Mouse (Mus musculus) CH12F3 (cell line): ENCODE results near the gene Lbhd1.
"Not testable (repeated sequence)": the region's sequence is repeated elsewhere in the genome, so short reads cannot be mapped to it uniquely, and the experiment has no call there.

ENCODE experiments used
- in situ Hi-C: fragments of 300-500 bp; cut with MboI; formaldehyde crosslinking; loops from 2 replicates; pipeline ENCODE4 v1.14.3; 2020; ENCODE audit warnings: low sequenced_read_pairs

Lbhd1 gene

DNA sequence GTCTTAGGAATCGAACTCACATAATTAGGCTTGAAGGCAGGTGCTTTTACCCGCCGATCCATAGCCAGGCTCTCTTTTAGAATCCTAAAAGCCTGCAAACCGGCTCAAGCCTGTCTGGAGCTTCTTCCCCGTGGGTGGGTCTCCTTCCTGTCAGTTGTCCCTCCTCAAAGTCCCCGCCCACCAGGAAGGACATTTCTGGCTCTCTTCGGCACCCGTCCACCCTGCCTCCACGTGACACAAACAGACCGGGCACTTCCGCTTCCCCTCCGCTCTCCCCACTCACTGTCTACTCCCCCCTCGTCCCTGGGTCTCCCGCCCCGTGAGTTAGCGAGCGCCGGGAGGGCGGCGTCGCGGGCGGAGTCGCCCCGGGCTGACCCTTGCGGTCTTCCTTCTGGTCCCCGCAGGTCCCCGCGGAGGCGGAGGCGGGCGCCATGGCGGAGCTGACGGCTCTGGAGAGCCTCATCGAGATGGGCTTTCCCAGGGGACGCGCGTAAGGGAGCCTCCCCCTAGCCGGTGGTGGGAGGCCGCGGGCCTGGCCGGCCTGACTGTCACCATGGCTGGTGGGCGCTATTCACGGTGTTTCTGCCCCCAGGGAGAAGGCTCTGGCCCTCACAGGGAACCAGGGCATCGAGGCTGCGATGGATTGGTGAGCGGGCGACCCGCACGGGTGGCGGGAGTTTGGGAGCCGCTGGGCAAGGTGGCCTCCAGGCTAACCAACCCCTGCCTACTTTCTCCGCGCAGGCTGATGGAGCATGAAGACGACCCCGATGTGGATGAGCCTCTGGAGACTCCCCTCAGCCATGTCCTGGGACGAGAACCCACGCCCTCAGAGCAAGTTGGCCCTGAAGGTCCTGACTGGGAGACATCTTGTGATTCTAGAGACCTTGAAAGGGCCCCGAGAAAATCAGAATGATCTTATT is 12.0 kb upstream of the Lbhd1 start, which contains the start of gene Ubxn1:
Gene Ubxn1, plus strand, starts transcription at position 230 of the 920 bp plus-strand sequence.
- in situ Hi-C loops = no loop called here

DNA sequence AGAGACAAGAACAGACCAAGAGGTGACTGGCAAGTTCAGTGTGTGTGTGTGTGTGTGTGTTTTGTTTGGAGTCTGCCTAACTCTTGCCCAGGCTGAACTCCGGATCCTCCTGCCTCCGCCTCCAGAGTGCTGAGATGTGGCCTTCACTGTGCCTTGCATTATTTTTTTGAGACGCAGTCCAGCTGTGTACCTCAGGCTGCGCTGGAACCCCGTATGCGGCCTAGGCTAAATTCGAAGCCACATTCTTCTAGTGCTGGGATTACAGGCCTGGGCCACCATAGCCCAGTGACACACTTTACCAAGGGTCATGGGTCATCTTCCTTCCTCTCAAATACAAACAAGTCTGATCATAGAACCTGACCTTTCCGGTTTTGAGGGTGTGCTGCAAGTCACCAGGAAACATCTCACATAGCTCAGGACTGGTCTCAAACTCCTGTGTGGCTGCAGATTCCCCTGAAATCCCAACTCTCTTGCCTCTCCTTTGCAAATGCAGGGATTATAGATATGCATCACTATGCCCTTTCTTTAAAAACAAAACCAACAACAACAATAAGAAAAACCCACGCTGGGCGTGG is 11.2 kb upstream of the Lbhd1 start:
- in situ Hi-C loops = no loop called here

DNA sequence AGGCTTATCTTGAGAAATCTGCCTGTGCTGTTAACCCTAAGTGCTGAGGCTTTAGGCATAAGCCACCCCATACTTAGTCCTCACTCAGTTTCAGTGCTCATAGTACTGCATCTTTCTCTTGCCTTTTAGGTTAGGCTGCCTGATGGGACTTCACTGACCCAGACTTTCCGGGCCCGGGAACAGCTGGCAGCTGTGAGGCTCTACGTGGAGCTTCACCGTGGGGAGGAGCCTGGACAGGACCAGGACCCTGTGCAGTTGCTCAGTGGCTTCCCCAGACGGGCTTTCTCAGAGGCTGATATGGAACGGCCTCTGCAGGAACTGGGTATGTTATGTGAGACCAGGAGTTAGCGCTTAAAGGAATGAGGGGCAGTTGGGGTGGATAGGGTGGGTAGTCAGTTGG is 8.5 kb upstream of the Lbhd1 start:
- in situ Hi-C loops = no loop called here

DNA sequence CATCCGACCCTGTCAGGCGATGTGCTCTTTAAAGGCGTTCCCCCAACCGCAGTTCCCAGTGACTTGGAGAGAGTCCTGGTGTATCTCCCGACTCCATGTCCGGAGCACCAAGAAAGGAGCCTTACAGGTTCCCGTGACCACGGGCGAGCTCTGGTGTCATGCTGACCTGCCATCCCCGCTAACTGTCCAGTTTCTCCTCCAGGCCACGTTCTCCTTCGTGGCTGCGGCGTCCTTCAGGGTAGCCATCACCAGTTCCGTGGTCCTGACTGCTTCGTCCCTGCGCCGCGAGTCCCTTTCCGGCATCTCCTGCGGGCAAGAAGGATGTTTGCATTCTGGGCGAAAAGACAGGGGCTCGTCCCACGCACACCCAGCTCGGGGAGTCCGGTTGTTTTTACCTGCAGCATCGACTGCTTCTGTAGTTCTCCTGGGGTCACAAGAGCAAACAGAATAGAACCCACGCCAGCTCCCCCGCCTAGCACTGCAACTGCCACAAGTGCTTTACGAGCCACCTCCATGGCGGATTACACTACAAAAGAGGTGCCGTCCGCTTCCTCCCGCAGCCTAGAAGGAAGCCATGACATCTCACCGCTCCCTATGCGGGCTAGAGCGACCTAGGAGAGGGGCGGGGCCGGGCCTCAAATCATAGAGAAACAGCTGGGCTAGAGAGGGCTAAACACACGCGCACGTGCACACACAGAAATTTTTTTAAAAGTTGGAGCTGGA is 3.1 kb upstream of the Lbhd1 start, which contains the start of gene Uqcc3:
Gene Uqcc3, minus strand, starts transcription at position 613 of the 723 bp plus-strand sequence.
- in situ Hi-C loops = no loop called here

DNA sequence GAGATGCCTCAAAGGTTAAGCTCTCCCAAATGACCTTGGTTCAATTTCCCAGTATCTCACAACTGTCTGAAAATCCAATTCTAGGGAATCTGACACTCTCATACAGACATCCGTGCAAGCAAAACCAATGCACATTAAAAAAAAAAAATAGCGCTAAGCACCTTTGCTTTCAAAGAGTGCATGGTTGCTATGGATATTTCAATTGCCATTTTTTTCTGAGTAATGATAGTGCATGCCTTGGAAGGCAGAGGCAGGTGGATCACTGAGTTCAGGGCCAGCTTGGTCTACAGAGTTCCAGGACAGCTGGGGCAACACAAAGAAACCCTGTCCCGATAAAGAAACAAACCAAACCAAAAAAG is 2.5 kb upstream of the Lbhd1 start:
- in situ Hi-C loops = no loop called here

DNA sequence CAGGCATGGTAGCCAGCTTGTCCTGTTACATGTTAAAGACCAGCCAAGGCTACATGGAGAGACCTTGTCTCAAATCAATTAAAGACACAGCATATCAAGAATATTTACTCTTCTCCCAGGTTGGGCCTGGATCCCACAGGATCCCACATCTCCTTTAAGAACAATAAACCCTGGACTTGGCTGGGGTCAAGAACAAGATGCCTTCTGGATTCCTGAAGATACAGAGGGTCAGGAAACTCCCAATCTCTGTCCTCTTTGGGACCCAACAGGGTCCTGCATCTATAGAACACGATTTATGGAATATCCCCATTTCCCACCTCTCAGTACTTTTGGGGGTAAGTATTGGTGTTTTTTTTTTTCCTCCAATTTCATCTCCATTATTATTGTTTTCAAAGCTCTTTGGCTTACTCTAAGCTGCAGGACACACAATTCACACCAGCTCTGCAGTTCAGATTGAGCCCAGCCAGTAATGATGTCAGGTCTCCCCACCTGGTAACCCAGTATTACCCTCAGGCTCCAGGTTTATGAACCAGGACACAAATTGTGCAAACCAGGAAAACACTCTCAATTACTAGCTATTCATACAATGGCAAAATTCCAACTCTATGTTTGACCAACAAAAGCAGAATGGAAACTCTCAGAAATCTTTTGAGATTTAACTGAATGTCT is 3.5 kb downstream of the Lbhd1 start:
- in situ Hi-C loops = no loop called here

DNA sequence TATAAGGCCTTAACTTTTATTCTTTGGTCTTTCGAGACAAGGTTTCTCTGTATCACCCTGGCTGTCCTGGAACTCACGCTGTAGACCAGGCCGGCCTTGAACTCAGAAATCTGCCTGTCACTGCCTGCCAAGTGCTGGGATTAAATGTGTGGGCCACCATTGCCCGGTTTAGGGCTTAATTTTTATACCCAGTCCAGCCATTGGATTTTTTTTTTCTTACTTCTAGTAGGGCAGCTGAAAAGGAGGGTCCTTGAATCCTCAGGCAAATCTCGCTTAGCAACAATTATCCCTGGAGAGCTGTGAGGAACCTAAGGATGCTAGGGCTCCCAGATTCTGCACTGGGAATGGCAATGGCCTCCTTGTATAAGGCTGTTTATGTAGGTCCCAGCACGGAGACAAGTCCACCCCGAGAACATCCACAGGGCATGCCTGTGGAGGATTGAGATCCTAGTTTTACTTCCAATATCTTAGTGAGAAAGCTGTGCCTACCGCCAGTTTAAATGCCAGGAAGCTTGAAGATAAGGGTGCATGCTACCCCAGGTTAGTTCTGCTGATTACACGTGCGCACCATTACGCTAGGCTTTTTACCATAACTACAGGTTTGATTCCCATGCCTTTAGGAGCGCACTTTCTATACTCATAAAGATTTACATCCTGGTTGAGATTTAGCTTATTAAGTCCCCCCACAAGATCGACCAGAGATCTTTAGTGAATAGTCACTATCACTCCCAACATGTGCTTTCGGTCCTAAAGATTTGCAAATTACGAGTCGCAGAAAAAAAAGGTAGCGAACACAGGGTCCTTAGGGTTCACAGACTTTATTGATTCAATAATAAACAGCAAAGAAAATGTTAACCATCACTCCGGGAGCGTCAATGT is 4.3 kb downstream of the Lbhd1 start:
- in situ Hi-C loops = no loop called here

DNA sequence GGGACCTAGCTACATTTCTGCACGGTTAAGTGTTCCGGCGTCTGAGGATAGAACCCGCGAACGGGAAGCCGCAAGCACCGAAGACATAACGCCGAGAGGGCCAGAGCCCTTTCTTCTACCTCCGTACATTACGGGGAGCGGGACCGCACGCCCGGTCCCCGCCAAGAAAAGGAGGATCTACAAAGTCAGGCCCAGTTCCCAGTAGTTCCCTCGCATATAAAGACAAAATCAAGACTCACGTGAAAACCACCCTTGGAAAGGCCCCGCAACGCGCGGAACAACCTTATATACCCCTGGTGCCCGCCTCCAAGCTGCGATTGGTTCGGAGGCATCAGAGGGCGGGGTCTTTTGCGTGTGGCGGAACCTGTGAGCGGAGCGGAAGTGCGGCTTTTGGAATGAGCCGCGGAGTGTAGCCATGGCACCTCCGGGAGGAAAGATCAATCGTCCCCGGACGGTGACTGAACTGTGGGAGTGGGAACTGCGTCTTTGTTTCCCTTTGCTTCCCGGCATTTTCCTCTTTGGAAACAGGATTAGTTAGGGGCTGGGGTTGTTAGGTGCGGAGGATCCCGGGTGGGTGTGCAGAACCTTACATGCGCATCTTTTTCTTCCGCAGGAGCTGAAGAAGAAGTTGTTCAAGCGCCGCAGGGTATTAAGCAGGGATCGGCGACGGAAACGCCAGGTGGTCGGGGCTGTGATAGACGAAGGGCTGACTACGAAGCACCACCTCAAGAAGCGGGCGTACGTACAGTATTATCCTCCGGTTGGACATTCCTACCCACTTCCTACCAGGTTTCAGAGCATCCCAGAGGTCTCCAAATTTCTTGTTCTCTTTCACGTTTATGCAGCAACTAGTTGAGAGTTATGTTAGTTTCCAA is 5.2 kb downstream of the Lbhd1 start, which contains the start of the genes 1810009A15Rik and Gm49416:
Gene 1810009A15Rik, plus strand, starts transcription at position 343 of the 875 bp plus-strand sequence.
Gene Gm49416, plus strand, starts transcription at position 416 of the 875 bp plus-strand sequence.
- in situ Hi-C loops = no loop called here

DNA sequence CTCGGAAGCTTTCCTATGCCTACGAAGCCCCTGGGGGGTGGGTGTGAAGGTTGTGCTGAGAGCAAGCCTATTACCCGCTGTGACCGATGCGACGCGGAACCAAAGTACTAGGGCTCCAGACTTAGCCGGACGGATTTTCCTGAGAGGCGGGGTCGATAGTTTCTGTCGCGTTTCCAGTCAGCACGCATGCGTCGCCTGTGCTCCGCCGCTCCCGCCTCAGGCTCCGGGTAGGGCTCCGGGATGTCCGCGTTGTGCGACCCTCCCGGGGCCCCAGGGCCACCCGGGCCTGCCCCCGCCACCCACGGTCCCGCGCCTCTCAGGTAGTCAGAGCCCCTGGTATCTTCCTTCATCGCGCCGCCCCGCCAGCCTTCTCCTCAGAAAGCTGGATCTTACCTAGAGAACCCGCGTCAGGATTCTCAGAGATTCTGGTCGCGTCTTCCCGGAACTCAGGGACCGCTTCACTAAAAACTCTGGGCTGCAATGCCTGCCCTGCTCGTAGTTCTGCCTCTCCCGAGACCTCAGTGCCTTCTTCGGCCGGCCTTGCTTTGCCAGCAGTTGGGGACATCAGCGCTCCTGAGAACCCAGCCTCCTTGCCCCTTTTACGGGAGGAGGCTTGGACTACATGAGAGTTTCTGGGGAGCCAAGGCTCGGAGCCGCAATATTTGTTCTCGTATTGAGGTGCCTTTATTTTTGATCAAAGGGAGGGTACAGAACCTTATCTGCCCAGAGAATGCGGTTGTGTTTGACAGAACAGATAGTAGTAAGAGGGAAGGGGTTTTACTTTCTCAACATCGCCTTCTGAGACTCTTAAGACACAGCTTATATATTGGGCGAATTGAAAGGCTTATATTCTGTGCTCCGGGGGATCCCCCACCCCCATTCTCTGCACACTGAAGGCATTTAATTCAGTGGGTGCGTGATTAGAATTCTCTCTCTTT is 9.6 kb downstream of the Lbhd1 start, which contains the start of gene Ints5:
Gene Ints5, plus strand, starts transcription at position 177 of the 938 bp plus-strand sequence.
- in situ Hi-C loops = no loop called here

DNA sequence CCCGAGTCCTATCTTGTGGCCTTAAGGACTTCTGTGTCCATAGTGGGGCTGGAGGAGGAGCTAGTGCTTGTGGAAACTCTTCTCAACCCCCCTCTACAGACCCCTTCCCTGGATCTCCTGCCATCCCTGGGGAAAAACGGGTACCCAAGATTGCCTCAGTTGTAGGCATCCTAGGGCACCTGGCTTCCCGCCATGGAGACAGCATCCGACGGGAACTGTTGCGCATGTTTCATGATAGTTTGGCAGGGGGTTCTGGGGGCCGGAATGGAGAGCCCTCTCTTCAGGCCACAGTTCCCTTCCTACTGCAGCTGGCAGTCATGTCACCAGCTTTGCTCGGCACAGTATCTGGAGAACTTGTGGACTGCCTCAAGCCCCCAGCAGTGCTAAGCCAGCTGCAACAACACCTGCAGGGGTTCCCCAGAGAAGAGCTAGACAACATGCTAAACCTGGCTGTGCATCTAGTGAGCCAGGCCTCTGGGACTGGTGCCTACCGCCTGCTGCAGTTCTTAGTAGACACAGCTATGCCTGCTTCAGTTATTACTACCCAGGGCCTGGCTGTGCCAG is 11.9 kb downstream of the Lbhd1 start:
- in situ Hi-C loops = no loop called here

DNA sequence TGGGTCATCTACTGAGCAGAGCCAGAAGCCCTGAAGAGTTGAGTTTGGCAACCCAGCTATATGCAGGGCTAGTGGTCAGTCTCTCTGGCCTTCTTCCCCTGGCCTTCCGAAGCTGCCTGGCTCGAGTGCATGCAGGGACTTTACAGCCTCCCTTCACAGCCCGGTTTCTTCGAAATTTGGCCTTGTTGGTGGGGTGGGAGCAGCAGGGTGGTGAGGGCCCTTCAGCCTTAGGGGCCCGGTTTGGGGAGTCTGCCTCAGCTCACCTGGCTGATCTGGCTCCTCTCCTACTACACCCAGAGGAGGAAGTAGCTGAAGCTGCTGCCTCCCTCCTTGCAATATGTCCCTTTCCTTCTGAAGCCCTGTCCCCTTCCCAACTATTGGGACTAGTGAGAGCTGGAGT is 12.7 kb downstream of the Lbhd1 start:
- in situ Hi-C loops = not testable (repeated sequence)

DNA sequence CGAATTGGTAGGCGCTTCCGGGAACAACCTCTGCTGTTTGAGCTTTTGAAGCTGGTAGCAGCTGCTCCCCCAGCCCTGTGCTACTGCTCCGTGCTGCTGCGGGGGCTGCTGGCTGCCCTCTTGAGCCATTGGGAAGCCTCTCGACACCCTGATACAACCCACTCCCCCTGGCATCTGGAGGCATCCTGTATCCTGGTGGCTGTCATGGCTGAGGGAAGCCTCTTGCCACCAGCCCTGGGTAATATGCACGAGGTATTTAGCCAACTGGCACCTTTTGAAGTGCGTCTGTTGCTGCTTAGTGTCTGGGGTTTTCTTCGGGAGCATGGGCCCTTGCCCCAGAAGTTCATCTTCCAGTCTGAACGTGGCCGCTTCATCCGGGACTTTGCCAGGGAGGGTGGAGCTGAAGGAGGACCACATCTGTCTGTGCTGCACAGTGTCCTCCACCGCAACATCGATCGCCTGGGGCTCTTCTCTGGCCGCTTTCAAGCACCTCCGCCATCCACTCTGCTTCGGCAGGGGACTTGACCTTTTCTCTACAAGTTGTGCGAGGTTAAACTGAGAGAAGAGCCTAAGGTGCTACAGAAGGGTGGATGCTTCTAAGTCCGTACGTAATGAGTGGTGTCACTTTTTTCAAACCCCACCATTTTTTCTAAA is 13.8 kb downstream of the Lbhd1 start:
- in situ Hi-C loops = not testable (repeated sequence)

DNA sequence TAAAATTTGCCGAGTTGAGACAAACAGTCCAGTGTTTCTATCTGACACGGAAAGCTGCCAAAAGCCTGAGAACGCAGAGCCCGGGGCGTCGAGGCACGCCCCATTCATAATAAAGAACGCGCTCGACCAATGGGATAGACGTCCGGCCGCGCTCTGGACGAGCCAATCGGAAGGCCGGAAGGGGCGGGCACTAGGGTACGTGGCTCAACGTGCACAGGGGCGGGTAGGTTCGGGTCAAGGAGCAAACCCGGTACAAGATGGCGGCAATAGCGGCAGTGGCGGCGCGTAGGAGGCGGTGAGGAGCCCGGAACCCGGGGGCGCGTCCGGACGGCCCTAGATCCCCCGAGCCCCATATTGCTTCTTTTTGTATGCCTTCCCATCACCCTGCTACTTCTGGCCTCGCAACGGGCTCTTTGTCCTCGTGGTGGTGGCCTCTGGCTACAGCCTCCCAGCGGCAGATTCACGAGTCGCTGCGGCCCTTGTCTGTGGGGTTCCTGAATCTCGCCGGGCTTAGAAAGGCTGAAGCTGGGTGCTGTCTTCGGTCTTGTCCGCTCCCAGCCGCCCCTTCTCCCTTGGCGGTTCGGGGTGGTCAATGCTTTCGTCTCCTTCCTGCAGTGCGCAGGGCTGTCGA is 14.4 kb downstream of the Lbhd1 start, which contains the start of gene Ganab:
Gene Ganab, plus strand, starts transcription at position 207 of the 631 bp plus-strand sequence.
- in situ Hi-C loops = no loop called here

DNA sequence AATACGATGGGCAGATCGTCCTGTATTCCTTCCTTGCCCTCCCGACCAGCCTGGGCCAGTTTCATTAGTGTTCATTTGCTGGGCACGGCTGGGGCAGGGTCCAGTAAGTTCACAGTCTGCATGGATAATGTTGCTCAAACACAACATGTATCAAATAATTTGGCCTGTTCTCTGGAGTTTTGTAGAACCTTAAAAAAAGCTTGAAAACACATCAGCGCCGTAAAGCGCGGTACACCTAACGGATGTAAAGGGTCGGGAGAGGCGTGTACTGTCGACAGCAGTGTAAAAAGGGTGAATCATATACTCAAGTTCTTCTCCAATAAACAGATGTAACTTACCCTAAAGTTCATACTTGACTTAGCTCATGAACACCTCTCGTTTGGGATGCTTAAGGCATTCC is 15.0 kb downstream of the Lbhd1 start:
- in situ Hi-C loops = no loop called here

DNA sequence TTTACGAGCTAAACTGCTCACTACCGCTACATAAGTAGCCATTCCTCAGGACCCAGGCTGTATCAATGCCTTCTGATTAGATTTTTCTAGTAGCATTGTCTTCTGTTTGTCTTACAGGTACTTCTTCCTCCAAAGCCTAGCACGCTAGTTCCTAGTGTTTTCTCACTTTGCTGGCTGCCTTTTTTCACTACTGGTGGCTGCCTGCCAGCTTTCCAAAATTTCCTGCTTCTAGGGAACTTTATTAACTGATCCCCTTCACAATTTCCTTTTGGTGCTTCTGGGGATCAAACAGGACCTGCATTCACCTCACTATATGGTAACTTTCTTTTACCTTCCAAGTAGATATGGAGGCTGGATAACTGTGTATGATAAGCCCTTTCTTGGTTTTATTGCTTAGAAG is 15.5 kb downstream of the Lbhd1 start:
- in situ Hi-C loops = no loop called here

DNA sequence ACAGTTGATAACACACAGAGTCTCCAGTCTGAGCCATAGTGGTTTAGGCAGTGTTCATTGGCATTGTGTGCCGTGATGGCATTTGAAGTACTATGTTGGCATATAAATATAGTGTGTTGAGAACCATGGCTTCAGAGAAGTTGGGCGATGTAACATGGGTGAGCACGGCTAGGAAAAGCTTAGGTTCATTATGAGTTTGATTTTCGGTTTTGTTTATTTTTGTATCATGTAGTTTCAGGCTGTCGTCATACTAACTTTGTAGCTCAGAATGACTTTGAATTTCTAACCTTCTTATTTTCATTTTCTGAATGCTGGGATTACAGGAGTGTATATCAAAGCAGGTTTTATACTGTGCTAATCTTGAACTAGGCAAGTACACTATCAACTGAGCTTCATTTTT is 19.9 kb downstream of the Lbhd1 start:
- in situ Hi-C loops = no loop called here
